Mouse (Mus musculus): Measurements from ENCODE around the gene Tpd52l2.

The Tpd52l2 gene

DNA sequence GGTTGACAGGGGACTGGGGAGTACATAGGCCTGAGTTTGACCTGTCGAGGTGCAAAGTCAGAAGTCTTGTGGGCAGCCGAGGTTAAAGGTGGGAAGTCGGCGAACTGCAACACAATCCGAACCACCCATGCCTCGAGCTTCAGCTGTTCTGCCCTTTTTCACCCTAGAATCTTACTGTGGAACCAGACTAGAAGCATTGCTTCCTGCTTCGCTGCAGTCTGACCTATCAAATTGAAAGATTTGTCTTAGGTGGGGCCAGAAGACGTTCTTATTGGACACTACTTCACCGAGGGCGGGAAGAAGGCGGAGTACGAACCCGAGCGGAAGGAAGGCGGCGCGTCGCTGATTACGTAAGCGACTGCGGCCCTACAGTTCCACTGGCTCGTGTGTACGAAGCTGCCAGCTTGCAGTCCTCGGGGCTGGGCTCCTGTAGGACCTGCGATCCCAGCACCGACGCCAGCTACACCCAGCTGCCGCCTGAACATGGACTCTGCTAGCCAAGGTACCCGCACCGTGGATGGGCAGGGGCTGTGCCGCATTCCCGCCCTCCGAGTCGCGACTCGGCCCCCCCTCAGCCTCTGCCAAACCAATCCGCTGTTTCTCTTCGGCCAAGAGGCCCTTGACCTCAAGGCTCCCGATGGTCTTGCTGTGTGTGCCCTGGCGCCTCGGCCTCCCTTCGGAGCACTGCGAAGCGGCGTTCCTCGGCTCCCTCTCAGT lies at the start of gene Tpd52l2:
Tpd52l2 (plus strand) TSS at position 312 of the 717 bp plus-strand sequence.
- in situ Hi-C loops (cut with MboI, MseI) = no loop called here

- in situ Hi-C loops (cut with MboI, MseI) = loop anchor here (5.0 to 10.0 kb wide), 2 partner anchors 35 to 1587 kb away; no protein-coding TSS in a partner anchor
Observed at GRCm38 (mm10) chr2:181452181-181452580, 44.8 kb upstream of the Tpd52l2 start.

DNA sequence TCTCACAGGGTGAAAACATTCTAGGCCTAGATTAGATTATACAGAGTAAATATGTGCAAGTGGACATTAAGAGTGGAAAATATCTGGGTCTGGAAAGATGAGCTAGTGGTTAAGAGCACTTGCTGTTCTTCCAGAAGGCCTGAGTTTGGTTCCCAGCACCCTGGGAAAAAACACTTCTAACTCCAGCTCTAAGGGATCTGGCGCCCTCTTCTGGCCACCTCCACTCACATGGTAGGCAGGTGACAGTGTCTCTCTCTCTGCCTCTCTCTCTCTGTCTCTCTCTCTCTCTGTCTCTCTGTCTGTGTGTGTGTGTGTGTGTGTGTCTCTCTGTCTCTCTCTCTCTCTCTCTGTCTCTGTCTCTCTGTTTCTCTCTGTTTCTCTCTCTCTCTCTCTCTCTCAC lies 43.7 kb upstream of the Tpd52l2 start:
- in situ Hi-C loops (cut with MboI, MseI) = loop anchor here (5.0 to 10.0 kb wide), 2 partner anchors 34 to 1588 kb away; no protein-coding TSS in a partner anchor

DNA sequence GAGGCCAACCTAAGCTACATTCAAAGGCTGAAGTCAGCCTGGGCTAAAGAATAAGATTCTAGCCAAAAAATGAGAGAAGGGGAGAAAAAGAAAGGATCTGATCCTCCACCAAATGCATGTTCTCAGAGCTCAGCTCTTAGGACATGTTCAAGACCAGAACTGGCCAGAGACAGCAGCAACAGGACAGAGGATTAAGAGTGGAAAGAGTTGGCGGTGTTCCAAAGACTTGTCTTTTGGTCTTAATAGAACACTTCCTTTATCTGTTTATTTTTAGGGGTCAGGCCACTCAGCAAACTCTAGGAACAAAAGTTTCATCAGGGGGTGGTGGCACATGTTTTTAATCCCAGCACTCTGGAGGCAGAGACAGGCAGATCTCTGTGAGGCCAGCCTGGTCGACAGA lies 41.0 kb upstream of the Tpd52l2 start:
- in situ Hi-C loops (cut with MboI, MseI) = loop anchor here (10.0 kb wide), 1 partner anchor 1591 kb away; no protein-coding TSS in a partner anchor

DNA sequence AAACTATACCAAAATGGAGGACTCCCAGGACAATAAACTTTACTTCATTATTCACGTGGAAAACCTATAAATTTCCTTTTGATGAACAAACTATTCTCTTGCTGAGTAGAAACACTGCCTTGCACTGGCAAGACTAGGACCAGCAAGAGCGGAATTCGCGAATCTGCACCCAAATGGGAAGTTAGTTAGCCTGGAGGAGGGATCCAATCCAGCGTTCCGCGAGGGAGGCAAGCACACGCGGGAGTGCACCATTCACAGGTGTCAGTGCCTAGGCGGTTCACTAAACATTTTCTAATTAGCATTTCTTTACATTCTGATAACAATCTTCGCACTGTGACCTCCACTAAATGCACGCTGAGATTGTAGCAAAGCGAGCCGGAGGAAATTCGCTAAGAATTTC lies 39.1 kb upstream of the Tpd52l2 start:
- in situ Hi-C loops (cut with MboI, MseI) = loop anchor here (10.0 kb wide), 1 partner anchor 1593 kb away; no protein-coding TSS in a partner anchor

DNA sequence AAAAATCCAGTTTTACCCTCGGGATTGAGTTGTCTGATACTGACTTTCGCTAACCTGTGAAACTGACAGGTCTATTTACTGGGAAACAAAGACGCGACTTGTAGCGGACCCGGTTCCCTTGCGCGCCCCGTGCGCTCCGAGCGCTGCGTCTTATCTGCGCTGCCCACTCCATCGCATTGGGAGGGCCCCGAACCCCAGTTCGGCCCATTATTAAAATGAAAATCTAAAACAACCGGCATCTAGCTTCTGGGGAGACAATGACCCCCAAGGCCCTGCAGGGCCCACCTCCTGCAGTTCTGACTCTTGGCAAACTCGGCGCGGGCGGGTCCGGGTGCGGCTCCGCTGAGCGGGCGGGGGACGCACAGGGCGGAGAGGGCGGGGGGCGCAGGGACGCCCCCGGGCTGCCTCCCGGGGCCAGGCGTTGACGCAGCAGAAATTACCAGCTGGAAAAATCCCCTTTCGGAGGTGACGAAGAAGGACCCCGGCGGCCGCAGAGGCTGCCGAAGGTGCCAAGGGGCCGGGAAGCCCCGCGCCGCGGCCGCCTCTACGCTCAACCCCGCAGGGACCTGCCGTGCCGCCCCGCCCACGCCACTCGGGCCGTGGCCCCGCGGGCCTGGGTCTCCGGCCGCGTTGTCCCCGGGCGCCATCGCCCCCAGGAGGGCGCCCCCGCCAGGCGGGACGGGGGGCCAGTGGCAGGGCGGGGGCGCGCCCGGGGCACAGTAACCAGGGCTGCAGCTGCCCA lies 38.4 kb upstream of the Tpd52l2 start:
- in situ Hi-C loops (cut with MboI, MseI) = loop anchor here (10.0 kb wide), 1 partner anchor 1594 kb away; no protein-coding TSS in a partner anchor

DNA sequence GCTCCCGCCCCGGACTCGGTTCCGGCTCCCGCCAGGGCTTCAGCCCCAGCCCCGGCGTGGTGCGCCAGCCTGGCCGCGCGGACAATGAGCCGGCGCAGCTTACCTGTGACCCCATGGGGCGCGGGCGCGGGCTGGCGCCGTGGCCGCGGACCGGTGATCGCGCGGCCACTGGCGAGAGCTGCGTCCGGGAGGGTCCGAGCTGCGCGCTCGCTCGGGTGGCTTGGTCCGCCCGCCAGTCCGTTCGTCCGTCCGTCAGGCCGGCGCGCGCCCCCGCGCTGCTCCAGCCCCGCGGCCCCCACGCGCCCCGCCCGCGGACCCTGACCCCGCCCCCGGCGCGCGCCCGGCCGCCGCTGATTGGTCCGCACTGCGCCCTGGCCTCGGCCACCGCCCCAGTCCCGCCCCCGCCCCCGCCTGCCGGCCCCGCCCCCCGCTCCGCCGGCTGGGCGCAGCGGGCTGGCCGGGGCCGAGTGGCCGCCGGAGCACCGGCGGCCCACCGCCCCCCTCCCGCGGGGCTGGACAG lies 37.7 kb upstream of the Tpd52l2 start, which contains the start of gene Zbtb46:
Zbtb46 (minus strand) TSS at position 274 of the 520 bp plus-strand sequence.
- in situ Hi-C loops (cut with MboI, MseI) = loop anchor here (10.0 kb wide), 1 partner anchor 1594 kb away; no protein-coding TSS in a partner anchor

GRCm38 (mm10) chr2:181459673-181460621 lies 37.0 kb upstream of the Tpd52l2 start:
- in situ Hi-C loops (cut with MboI, MseI) = loop anchor here (10.0 kb wide), 1 partner anchor 1595 kb away; no protein-coding TSS in a partner anchor

DNA sequence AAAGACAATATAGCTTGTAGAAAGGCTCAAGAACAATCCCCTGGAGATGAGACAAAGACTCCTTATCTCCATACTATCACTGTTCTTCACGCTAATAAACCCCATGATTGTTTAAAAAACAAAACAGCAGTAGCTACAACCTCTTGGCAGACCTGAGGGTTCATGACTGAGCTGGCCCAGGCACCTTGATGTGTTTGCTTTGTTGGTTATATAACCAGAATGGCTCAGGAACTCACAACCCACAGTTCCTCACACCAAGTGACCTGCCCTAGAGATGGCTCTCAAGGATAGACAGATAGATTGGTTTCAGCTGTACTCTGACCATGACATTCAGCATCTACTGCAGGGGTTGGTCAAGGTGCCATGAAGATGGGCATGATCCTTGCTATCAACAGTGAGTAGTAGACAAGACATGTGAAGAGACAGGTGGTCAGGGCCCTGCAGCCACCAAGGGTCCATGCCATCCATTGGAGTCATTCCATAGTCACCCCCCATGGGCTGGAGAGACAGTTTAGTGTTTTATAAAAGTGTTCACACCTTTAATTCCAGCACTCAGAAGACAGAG lies 35.3 kb upstream of the Tpd52l2 start:
- in situ Hi-C loops (cut with MboI, MseI) = no loop called here

DNA sequence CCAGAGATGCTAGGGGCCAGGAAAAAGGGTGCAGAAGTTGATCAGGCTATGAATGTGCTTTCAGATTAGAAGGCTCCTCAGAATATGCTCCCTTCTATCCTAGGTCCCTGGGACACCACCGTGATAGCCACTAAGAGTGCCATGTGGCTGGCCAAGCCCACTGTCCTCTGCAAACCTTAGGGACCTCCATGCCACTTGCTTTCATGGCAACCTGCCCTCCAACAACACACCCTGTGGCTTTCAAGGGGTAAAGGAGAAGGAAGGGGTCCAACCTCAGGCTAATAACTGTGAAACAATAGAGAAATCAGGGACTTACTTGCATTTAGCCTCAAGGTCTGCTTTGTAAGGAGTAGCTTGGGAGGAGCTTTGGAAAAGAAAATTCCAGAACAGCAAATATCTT lies 34.3 kb upstream of the Tpd52l2 start:
- in situ Hi-C loops (cut with MboI, MseI) = no loop called here

GRCm38 (mm10) chr2:181463008-181463738 lies 33.8 kb upstream of the Tpd52l2 start:
- in situ Hi-C loops (cut with MboI, MseI) = no loop called here

- in situ Hi-C loops (cut with MboI, MseI) = no loop called here
Observed at GRCm38 (mm10) chr2:181465423-181465822, 31.5 kb upstream of the Tpd52l2 start.

GRCm38 (mm10) chr2:181470285-181470684 lies 26.7 kb upstream of the Tpd52l2 start:
- in situ Hi-C loops (cut with MboI, MseI) = no loop called here

DNA sequence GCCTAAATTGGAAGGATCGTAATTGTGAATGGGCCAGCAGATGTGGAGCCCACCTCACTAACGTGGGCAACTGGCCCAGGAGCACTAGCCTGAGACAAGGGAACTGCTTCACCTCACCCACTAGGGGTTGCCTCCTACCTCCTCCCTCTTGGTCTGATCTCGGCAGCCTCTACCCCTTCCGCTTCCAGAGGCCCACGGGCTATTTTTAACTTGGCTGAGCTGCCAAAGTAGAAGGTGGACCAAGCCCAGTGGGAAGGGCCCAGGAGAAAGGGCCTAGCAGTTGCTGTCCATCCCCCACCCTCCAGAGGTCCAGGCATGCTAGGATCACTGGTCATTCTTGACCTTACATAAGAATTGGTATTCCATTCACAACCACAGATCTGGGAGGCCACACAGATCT lies 25.7 kb upstream of the Tpd52l2 start:
- in situ Hi-C loops (cut with MboI, MseI) = no loop called here

- in situ Hi-C loops (cut with MboI, MseI) = no loop called here
Observed at GRCm38 (mm10) chr2:181472256-181472827, 24.6 kb upstream of the Tpd52l2 start.

DNA sequence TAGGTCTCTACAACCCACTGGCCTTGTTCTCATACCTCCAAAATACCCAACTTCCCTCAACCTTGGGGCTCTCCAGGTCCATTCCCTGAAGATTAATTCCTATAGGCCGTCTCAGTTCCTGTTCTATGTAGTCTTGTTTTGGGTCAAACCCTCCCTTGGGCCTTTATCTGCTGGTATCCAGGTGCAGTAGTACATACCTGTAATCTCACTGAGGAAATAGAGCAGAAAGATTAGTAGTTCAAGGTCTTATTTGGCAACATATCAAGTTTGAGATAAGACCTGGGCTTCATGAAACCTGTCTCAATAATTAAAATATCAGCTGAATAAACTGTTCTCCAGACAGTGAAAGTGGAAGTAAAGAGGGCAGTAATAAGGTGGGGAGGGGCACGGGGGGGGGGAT lies 13.8 kb upstream of the Tpd52l2 start:
- in situ Hi-C loops (cut with MboI, MseI) = no loop called here

DNA sequence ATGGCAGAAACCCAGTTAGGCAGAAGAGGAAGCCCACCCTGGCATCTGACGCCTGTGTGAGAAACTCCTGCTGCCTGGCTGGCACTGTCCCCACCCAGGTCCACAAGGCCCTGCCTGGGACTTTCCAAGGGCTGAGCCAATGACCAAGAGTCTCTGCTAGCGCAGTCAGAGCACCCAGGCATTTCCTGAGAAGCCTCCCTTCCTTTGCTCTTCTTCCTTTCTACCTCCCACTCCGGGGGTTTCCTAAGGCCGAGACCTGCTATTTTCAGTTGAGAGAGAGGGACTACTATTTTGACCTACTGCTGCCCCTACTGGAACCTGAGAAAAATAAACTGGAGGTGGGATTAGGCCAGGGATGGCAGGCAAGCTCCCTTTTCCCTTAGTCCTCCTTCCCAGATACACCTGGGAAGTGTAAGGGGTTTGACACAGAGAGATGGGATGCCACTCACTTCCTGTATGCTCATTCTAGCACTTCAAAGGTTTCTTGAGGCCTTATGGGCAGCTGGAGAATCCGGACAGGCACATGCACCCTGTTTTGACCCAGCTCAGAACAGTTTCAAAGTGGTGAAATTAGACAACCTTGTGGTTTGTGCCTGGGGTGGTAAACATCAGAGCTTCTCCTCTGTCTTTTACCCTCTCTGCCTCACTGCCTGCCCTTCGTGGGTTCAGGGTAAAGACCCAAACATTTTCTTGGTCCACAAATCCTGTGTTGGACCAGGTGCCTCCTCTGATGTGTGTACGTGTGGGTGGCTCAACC lies 13.2 kb upstream of the Tpd52l2 start:
- in situ Hi-C loops (cut with MboI, MseI) = no loop called here

- in situ Hi-C loops (cut with MboI, MseI) = loop anchor here (5.0 kb wide), 2 partner anchors 32 to 67 kb away; no protein-coding TSS in a partner anchor
Observed at GRCm38 (mm10) chr2:181484456-181485233, 12.3 kb upstream of the Tpd52l2 start.
